Comparison of ENCODE assay signal across 7 mouse cellular contexts in genomic region chr5:31614339-31615025, GRCm38 (mm10). TPM values are rescaled to one million over a fixed set of nuclear protein-coding genes. Genes with fewer than 3 reads are reported as not detected.
DNase-seq lines count a peak whose midpoint lies in the region; ATAC-seq and TF ChIP-seq lines count a peak whose summit lies in the region.

No protein-coding gene starts in this region.

- H3K4me3 ChIP-seq in E14TG2a.4 (replicated peaks; ENCODE audit: low read length): peak overlapping the region; percentile 87
- peak overlapping the region; percentile 59 for H3K4me3 ChIP-seq in lung, postnatal 0 days (ENCODE audit: low read depth, low read length)

- ATAC-seq in hematopoietic stem cell, adult 5-6 weeks (replicated peaks in 1 of 2; ENCODE audit: insufficient read depth in 1 of 2, low FRiP score in 2 of 2, low TSS enrichment in 1 of 2, low read depth in 1 of 2, poor library complexity in 2 of 2, severe bottlenecking in 2 of 2): peak; percentile 54 to 66; a peak in 3 of 4 replicates
- ATAC-seq in lung, postnatal 0 days: no peak

- peaks cover 48% of the 10 kb centered on the region for H3K36me3 ChIP-seq in E14TG2a.4 (ENCODE audit: insufficient read depth, low read length)
- peaks cover 11% of the 10 kb centered on the region for H3K36me3 ChIP-seq in lung, postnatal 0 days (ENCODE audit: insufficient read depth, low read length)

- H3K4me2 ChIP-seq in lung, postnatal 0 days (replicated peaks; ENCODE audit: low read depth, low read length): peak overlapping the region; percentile 53

- no peak for TF ChIP-seq CTCF in E14TG2a.4 (conservative IDR thresholded peaks at IDR 0.05; ENCODE audit: low read length)
- no peak for TF ChIP-seq CTCF in lung, postnatal 0 days (IDR thresholded peaks at IDR 0.05)

- peak; percentile 81 for DNase-seq in CD4-positive helper T cell, adult 2 months (ENCODE audit: low read depth, low spot score)
- DNase-seq in lung, postnatal 0 days (ENCODE audit: low spot score): no peak
- DNase-seq in thymus, adult 18-20 months: peak; percentile 28 to 46
- no peak for DNase-seq in gastrocnemius, postnatal 4 days (ENCODE audit: low spot score in 2 of 2)
- no peak for DNase-seq in adrenal gland, adult 2 months

- no peak for TF ChIP-seq EP300 in lung, postnatal 0 days (IDR thresholded peaks at IDR 0.05)

- H3K27me3 ChIP-seq in E14TG2a.4 (ENCODE audit: insufficient read depth, low read length): no peaks in the 10 kb centered on the region
- no peaks in the 10 kb centered on the region for H3K27me3 ChIP-seq in lung, postnatal 0 days (replicated peaks; ENCODE audit: insufficient read depth, low read length)

- 42% methylated on average over 6 of the region's 6 CpGs for WGBS in lung, postnatal 0 days

- no peaks in the 10 kb centered on the region for H3K9me3 ChIP-seq in E14TG2a.4 (ENCODE audit: low read length)
- H3K9me3 ChIP-seq in lung, postnatal 0 days (ENCODE audit: low read length): no peaks in the 10 kb centered on the region

- H3K9ac ChIP-seq in lung, postnatal 0 days (replicated peaks; ENCODE audit: low read depth): peak overlapping the region; percentile 67

- H3K4me1 ChIP-seq in E14TG2a.4 (replicated peaks; ENCODE audit: low read depth, low read length): peaks cover 59% of the 10 kb centered on the region
- peaks cover 6% of the 10 kb centered on the region; the same call in 1 of the 2 replicates for H3K4me1 ChIP-seq in lung, postnatal 0 days (ENCODE audit: insufficient read depth, low read depth, low read length)

- peak overlapping the region; percentile 93 for H3K27ac ChIP-seq in lung, postnatal 0 days (ENCODE audit: low read length)

RNA-seq across cellular contexts. Expression of gene Mrpl33, which starts 17.7 kb away (rescaled TPM):
- 92.9 and 149 TPM in 2 replicates for total RNA-seq in hematopoietic stem cell, adult 5-6 weeks (2017)
- polyA plus RNA-seq in lung, postnatal 0 days (2015; fragmentation: Nextera tagmentation; extraction: Ambion mirVana): 307 and 313 TPM in 2 replicates
- total RNA-seq in gastrocnemius, postnatal 4 days (2021): 100 to 1,000 TPM; 229 to 230 TPM
- 100 to 1,000 TPM; 294 to 325 TPM for total RNA-seq in adrenal gland, adult 2 months (2021)
- polyA plus RNA-seq in adrenal gland, adult 2 months (2012; rRNA removed): 21.1 and 31.6 TPM in 2 replicates

Comparison
In these comparisons a context has a peak if more than half of its experiments do, and no peak if none do; other contexts are left out.
1. DNase-seq: peak in CD4-positive helper T cell, adult 2 months (single experiment) and thymus, adult 18-20 months (2 of 2); none in lung, postnatal 0 days (single experiment), gastrocnemius, postnatal 4 days (0 of 2) and adrenal gland, adult 2 months (single experiment).